Mouse (Mus musculus): ENCODE results near the gene Slc12a3. TPM values are rescaled to one million over a fixed set of nuclear protein-coding genes. Genes with fewer than 3 reads are reported as not detected.

Slc12a3 gene
- polyA plus RNA-seq (2015; fragmentation: Nextera tagmentation; extraction: Ambion mirVana), result 0.12 and 0.21 TPM in 2 replicates

DNA sequence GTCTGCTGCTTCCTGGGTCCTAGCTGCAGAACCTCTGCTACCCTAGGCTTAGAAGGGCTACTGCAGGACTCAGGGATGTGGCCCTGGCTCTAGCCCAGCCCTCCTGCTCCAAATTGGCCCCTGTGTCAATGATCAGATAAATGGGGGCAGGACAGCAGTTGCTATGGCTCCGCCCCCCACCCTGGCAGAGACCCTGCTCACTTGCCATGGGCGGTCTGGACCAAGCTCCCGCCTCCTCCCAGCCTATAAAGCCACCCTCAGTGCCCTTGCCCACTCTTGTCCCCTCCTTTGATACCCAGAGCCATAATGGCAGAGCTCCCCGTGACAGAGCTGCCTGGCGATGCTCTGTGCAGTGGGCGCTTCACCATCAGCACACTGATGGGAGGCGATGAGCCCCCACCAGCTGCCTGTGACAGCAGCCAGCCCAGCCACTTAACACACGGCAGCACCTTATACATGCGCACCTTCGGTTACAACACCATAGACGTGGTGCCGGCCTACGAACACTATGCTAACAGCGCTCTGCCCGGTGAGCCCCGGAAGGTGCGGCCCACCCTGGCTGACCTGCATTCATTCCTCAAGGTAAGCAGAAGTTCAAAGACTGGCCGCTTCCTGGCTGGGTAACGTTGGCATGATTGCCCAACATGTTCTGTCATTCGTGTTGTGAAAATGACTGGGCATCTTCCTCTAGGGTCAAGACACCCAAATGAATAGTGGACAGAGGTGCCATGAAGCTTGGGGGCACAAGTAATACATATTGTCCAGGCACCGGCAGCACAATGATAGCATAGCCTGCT, at the start of gene Slc12a3:
Gene Slc12a3, plus strand, starts transcription at position 270 of the 797 bp plus-strand sequence.
- DNase-seq (ENCODE audit: low spot score), result no peak

DNA sequence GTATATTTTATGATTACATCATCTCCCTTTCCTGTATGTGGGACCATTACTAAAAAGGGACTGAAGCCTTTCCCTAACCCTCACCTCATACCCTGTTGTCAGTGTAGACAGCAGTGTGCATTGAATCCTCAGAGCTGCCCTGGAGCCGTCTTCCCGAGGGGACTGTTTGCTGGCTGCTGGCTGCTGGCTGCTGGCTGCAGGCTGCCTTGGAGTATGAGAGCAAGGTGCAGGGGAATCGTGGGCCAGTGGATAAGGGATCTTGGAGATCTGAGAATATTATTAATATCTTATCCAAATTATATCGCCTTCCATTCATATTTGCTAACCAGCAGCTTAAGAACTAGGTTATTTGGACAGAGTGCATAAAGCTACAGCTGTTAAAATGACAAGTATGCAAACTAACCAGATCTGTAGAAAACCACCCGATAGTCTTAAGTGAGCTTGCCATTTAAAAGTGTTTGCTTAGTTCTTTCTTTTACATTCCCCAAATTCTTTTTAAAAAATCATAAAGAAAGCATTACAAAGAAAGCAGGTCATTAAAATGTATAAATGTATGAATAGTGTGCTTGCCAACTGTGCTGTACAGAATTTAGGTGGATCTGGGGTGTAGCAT, 48.9 kb upstream of the Slc12a3 start:
- no peak for DNase-seq (ENCODE audit: low spot score)

DNA sequence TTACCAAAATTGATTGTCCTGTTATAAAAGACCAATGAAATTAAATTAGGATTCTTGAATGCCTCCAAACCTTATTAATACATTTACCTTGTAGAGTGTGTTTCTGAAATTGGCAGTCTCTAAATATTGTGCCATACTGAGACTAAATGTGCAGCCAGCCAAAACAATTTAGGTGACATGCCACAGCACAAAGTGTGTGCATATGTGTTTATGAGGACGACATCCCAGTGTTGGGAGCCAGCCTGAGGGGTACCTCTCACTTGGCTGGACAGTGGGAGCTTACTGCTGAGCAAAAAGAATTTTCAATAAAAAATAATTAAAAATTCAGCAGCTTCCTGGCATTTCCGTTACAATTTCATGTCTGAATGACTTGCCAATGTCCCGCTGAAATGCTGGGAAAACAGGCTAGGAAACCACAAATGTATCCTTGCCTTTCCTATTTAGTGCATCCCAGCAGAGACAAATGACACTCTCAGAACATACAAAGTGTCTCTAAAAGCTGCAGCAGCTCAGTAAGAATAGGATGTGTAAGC, 46.5 kb upstream of the Slc12a3 start:
- no peak for DNase-seq (ENCODE audit: low spot score)

DNA sequence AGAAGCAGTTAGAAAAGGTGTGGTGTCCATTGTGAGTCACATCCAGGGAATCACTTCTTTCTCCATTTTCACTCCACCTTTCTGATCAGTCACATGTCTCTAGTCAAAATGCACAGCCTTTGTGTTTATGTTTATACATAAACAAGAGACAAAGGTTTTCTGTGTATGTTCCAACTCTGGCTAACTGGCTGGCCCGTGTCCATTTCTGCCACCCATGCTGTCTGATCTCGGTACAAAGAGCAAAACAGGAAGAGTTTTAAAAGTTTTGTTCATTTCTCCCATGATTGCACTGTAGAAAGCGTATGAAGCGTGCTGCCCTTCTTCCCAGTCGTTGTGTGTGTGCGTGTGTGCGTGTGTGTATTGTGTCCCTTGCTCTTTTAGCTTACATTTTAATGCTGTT, 44.8 kb upstream of the Slc12a3 start:
- DNase-seq (ENCODE audit: low spot score), result no peak

DNA sequence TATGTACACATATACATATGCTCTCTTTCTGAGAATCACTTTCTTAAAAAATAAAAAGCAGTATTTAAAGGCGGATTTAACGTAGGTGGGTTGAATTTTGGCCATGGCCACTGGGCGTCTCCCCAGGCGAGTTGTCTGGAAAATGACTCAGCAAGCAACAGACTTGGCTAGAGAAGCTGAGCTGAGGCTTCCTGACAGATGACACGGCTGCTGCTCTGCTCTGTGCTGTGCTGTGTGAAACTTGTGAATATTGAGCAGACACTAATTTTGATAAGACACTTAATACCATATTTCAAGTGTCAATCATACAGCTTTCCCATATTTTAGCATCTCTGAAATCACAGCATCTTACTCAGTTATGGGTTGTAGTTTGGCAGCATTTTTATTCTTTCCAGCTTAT, 38.4 kb upstream of the Slc12a3 start:
- no peak for DNase-seq (ENCODE audit: low spot score)

DNA sequence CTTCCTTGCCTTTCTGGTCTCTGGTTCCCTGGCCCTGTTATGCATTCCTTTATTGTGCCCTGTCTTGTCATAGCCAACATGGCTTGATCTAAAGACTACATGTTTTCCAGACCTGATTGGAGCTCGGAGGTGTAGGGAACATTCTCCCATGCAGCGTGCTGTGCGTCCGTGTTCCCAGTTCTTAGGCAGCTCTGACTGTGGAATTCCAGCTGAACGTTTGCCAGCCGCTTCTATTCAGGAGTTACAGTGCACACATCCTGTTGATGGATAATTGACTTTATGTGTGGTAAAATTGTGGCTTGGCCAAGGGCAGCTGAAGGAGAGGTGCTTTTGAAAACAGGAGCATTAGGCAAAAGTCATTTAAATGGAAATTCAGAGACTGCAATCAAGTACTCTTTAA, 36.9 kb upstream of the Slc12a3 start:
- no peak for DNase-seq (ENCODE audit: low spot score)

DNA sequence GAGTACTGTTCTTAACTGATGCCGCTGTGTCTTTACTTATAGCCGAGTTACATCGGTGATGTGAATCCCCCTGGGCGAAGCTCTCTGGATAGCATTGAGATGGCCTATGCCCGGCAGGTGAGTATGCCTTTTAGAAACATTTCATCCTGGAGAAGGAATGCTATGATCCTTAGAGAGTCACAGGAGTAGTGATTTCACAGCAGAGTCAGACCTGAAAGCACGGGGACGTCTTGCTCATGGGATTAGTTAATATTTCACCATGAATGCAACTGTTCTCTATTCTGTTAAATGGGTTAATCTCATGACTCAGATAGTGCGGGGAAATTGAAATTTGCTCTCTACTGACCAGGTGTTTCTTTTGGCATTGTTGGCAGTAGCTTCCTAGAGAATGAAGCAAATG, 36.4 kb upstream of the Slc12a3 start:
- DNase-seq (ENCODE audit: low spot score), result no peak

DNA sequence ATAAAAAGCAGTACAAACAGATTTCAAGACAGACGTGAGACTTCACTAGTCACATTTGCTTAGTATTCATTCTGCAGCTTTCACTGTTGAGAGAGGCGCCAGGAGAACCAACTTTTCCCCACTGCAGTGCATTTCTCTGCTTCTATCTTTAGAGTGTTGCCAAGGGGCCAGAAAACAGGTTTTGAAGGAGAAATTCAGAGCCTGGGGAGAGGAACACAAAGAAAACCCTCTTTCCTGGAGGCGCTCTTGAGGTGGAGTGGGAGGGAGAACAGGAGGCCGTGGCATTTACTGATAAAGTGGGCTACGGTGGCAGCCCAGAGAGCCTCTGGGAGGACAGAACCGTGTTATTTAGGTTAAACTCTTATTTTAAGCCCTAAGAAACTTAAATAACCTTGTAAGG, 33.3 kb upstream of the Slc12a3 start:
- DNase-seq (ENCODE audit: low spot score), result no peak

DNA sequence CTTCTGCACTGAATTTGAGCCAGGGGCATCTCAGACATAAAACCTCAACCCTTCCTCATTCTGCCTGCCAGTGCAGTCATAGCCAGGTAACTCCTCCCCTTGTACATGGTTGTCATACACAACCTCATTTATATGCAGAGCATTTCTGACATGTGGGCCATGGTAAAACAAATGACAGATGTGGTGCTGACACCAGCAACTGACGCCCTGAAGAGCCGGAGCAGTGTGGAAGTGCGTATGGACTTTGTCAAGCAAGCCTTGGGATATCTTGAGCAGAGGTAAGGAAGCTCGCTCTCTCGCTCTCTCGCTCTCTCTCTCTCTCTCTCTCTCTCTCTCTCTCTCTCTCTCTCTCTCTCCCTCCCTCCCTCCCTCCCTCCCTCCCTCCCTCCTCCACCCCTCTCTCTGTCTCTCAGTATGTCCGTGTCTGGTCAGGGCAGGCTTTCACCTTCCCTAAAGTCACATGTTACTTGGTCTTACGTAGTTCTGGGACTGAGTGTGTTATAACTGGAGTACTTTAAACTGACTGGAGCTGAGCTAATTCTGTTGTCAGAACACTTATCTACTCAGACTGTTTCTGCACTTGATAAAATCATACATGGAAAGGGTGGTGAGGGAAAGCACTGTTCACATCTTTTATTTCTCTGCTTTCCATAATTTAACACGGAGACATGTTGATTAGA, 32.5 kb upstream of the Slc12a3 start:
- no peak for DNase-seq (ENCODE audit: low spot score)

DNA sequence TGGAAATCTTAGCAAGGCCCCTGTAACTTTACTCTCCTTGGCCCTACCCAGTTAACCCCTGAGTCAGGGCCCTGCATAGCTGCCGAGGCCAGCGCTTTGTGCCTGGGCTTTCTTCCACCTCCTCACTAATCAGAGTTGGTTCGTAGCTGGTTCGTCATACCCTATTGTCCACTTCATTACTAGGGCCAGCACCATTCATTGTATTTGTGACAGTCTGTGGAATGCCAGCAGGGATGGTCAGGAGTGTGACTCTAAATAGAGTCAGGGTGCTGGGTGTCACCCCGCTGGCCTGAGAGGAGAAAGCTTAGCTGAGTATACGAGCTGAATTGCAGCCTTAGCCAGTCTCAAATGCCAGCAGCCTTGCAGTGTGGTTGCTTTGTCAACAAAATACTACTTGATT, 31.9 kb upstream of the Slc12a3 start:
- no peak for DNase-seq (ENCODE audit: low spot score)

DNA sequence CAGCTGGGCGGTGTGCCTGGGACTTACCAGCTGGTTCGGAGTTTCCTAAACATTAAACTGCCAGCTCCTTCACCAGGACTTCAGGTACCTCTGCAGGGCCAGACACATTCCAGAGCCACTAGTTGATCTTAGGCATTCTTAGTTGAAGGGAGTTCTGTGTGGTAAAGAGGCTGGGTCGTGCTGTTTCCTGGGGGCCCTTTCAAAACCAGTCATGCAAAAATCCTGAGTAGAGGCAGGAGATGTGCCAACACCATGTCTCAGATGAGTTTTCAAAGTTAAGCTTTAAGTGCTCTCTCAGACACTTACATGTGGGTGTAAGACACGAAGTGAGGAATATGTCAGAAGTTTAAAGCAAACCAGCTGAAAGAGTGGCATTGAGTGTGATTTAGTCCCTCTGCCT, 28.2 kb upstream of the Slc12a3 start:
- no peak for DNase-seq (ENCODE audit: low spot score)

DNA sequence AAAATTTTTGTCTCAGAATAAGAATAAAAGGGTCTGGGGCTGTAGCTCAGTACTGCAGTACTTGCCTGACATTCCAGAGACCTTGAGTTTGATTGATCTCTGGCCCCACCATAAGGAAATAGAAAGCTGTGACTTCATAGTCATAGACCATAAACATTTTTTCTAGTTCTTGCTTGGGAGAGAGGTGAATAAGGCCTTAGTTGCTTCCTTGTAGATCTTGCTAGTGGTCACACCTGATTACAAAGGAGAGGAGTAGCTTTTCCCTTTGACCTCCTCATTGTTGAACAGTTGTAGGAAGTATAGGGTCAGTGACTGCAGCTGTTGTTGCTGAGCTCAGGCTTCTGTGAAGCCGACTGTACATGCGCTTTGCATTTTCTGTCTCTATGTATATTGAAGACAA, 24.6 kb upstream of the Slc12a3 start:
- no peak for DNase-seq (ENCODE audit: low spot score)

DNA sequence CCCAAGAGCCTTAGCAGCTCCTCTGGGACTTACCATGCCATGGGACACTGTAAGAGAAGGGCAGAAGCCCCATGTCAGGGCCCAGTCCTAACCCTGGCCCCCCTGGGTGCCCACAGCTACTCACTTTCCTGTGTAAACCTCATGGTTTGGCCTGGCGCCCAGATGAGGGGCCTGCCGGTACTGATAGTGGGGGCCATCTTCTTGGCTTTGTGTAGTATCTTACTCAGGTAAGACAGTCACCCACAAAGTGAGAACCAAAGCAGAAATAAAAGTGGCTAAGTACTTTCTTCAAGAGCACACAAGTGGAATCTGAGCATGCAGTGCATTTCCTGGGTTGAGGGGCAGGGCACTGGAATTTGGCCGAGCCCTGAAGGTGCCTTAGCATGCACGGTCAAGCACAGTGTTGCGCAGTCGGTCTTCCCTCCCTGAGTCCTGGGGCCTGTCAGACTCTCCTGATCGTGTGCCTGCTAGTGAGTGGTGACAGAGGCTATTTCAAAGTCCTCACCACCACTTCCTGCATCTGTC, 21.9 kb upstream of the Slc12a3 start:
- no peak for DNase-seq (ENCODE audit: low spot score)

DNA sequence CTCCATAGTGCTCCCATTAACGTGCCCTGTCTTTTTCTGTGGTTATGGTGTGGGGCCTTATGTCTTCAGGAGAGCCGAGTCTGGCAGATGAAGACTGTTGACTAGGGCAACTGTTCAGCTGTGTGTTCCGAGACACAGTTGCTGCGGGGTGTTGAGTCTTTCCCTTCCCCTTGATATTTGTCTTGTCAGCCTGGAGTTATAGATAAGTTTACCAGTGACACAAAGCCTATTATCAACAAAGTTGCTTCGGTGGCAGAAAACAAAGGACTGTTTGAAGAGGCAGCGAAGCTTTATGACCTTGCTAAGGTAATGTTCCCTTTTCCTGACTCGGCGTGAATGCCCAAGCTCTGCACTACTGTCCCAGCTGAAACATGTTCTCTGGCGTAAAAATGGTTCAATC, 21.3 kb upstream of the Slc12a3 start:
- DNase-seq (ENCODE audit: low spot score), result no peak

DNA sequence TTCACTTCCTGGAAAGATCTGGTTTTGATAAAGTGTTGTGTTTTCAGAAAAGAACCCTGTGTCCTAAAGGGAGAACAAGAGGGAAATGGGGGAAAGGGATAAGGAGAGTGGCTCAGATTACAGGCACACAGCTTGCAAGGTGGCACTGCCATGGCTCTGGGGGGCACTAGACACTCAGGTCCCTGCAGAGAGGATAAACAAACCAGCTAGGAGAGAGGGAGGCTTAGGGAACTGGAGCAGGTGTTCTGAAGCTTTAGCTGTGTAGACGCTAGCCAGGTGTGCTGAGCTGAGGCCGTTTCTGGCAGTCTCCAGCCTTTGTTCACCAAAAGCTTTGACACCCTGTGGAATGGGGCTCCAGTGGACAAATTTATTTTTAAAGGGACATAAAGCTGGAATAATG, 14.9 kb upstream of the Slc12a3 start:
- no peak for DNase-seq (ENCODE audit: low spot score)

DNA sequence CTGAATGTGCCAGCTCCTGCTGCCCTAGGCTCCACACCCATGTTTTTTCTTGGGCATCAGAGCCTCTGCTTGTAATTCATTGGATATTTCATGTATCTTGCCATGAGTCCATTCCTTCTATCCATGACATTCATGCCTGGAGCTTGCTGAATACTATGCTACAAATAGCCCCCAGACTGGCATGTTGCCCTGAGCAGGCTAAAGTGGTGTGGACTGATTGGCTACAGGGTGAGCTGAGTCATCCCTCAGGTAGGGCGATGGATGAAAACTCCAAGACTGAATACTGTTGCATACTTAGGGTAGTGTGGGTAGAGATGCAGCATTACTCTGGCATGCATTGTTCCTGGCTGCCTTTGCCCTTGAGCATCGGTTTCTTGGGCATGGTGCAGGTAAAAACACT, 11.8 kb upstream of the Slc12a3 start:
- DNase-seq (ENCODE audit: low spot score), result no peak

DNA sequence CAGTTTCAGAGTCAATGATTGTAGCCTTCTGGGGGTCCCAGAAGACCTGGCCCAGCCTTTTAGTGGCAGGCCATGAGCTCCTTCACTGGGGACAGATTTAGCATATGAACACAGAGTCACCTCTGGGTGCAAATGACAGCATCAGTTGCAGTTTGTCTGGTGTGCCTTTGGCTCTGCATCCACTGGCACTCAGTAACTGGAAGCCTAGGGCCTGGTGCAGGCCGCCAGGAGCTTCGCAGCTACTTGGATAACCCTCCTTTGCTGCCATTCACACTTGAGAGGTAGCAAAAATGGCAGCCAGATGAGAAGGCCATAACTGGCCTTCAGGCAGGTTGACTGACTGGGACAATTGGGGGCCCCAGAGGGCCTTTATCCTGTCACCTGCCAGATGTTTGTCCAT, 11.3 kb upstream of the Slc12a3 start:
- DNase-seq (ENCODE audit: low spot score), result no peak

DNA sequence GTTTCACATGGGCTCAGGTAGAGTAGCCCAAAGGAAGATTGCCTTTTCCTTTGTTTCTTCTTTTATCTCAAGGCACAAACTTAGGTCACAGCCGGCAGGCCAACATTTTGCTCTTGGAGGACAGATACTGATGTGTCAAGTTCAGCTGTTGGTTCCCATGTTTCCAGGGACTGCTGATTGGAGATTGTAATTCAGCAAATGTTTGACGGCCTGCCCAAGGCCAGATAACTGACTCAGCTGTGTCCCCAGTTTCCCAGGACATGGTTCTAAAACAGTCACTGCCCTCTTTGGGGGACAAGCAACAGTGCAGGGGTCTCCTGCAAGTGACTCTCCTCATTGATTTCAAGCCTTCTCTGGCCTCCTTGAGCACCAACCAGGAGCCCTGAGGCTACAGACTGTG, 9.0 kb upstream of the Slc12a3 start:
- DNase-seq (ENCODE audit: low spot score), result no peak

DNA sequence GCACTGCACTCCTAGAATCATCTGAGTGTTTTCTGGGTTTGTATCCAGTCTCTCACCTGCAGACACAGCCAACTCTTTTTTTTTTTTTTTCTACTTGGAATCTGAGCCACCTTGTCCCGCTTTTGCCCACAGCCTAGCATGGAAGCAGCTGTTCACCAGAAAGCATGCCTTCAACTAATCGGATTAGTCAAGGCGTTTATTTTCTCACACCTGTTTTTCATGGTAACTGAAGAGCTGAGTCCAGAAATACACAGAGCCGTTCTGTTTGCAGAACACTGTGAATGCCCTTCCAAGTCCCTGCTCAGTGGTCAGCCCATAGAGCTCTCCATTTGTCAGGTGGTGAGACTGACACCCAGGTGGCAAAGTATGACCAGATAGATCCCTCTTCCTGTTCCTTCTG, 6.9 kb upstream of the Slc12a3 start:
- DNase-seq (ENCODE audit: low spot score), result no peak

DNA sequence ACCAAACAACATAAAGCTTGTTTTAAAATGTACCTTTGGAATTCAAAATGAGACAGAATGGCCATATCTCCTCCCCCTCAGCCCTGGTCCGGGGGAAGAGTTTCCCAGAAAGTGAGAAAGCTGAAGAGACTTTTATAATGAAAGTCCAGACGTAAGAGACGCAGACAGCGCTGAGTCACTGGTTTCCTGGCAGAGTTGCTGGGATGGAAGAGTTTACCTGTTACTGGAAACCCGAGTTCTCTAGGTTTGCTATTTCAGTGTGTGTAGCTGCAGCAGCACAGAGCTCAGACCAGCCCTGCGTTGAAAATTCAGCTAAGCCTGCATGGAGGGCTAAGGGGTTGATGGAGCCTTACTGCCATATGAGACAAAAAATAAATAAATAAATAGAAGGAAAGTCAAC, 6.0 kb upstream of the Slc12a3 start:
- no peak for DNase-seq (ENCODE audit: low spot score)

DNA sequence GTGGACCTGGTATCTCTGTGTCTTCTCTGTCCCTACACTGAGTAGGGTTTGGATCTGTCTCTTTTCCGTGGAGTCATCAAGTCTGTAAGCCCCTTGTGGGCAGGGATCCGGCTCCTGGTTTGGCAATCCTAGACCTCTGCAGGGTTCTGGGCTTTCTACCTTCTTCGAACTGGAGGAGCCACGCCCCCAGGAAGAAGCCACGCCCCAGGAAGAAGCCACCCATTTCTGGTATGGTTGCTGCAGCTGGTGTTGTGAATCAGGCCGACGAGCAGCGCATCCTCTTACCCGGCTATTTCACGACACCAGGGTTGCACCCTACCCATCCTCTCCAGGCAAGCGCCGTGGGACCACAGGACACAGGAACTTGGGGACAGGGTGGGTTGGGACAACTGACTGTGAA, 4.9 kb upstream of the Slc12a3 start:
- peak; percentile 38 for DNase-seq (ENCODE audit: low spot score)

DNA sequence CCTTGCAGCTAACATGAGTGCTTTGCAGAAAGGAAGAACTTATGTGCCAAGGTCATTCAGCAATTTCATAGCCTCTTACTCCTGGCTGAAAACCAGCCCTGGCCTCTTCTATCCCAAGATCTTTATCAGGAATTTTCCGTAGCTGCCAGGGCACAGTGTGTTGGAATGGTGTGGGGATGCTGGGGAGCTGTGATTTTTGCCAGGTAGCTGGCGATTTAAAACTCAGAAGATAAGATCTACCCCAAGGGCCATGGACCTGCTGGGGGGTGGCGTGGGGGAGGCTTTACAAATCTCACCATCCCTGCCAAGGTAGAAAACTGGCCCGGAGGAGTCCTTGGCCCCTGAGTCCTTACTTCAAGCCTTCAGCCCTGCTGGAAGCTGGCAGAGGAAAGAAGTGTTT, 3.0 kb upstream of the Slc12a3 start:
- DNase-seq (ENCODE audit: low spot score), result no peak
